Mouse (Mus musculus) myocyte (in vitro differentiated cells): ENCODE data around the gene Zcchc8. TPM values are rescaled to one million over a fixed set of nuclear protein-coding genes. Genes with fewer than 3 reads are reported as not detected.
"Not testable (repeated sequence)": the region's sequence is repeated elsewhere in the genome, so short reads cannot be mapped to it uniquely, and the experiment has no call there.

Experiments
- H3K27me3 ChIP-seq: one replicate; pipeline ENCODE4 v1.6.1; 2011; ENCODE audit not compliant: control insufficient read depth, insufficient read depth, insufficient read length
- H3K36me3 ChIP-seq: one replicate; pipeline ENCODE4 v1.6.1; 2011; ENCODE audit not compliant: control insufficient read depth, insufficient read depth
- H3K4me2 ChIP-seq: one replicate; pipeline ENCODE4 v1.6.1; 2011; ENCODE audit warnings: low read depth, control low read depth
- H3K4me3 ChIP-seq: one replicate; pipeline ENCODE4 v1.5.1; 2011; ENCODE audit warnings: mild to moderate bottlenecking, control low read depth, moderate library complexity
- H3K79me2 ChIP-seq: one replicate; pipeline ENCODE4 v1.6.1; 2011; ENCODE audit not compliant: control insufficient read depth, insufficient read depth
- H3ac ChIP-seq: one replicate; pipeline ENCODE4 v1.6.1; 2011; ENCODE audit not compliant: control insufficient read depth, insufficient read length
- CEBPB ChIP-seq: IDR thresholded peaks from 2 replicates; pipeline ENCODE4 v1.6.1; 2011; ENCODE audit warnings: mild to moderate bottlenecking, moderate library complexity; ENCODE audit not compliant: poor library complexity, insufficient read depth, severe bottlenecking
- E2F4 ChIP-seq: IDR thresholded peaks from one replicate; pipeline ENCODE4 v1.6.1; 2011; ENCODE audit warnings: mild to moderate bottlenecking, control low read depth, moderate library complexity; ENCODE audit not compliant: insufficient read depth
- MAX ChIP-seq: IDR thresholded peaks from one replicate; pipeline ENCODE4 v1.6.1; 2011; ENCODE audit warnings: low read depth, mild to moderate bottlenecking, control low read depth
- MYOD1 ChIP-seq, 3 experiments: IDR thresholded peaks; one replicate each; pipeline ENCODE4 v1.6.1; 2011; ENCODE audit warnings: control low read depth in 2 of 3, low read depth in 2 of 3, mild to moderate bottlenecking in 2 of 3, moderate library complexity in 1 of 3; ENCODE audit not compliant: insufficient read length in 2 of 3, control insufficient read depth in 1 of 3
- MYOG ChIP-seq, 3 experiments: IDR thresholded peaks; one replicate each; pipeline ENCODE4 v1.6.1; 2011; ENCODE audit warnings: control low read depth in 2 of 3, low read depth in 2 of 3, mild to moderate bottlenecking in 2 of 3; ENCODE audit not compliant: insufficient read length in 2 of 3, control insufficient read depth in 1 of 3, insufficient read depth in 1 of 3
- POLR2A ChIP-seq: IDR thresholded peaks from one replicate; pipeline ENCODE4 v1.6.1; 2011; ENCODE audit warnings: low read depth, mild to moderate bottlenecking, control low read depth, moderate library complexity; ENCODE audit not compliant: insufficient read length
- POLR2AphosphoS2 ChIP-seq: IDR thresholded peaks from one replicate; pipeline ENCODE4 v1.6.1; 2011; ENCODE audit warnings: low read depth, control low read depth; ENCODE audit not compliant: insufficient read length
- REST ChIP-seq: IDR thresholded peaks from one replicate; pipeline ENCODE4 v1.6.1; 2011; ENCODE audit warnings: mild to moderate bottlenecking, control low read depth, moderate library complexity; ENCODE audit not compliant: insufficient read depth, insufficient read length
- SRF ChIP-seq: IDR thresholded peaks from one replicate; pipeline ENCODE4 v1.6.1; 2011; ENCODE audit warnings: low read depth; ENCODE audit not compliant: control insufficient read depth, insufficient read length
- TCF12 ChIP-seq: IDR thresholded peaks from one replicate; pipeline ENCODE4 v1.6.1; 2011; ENCODE audit warnings: mild to moderate bottlenecking, control low read depth; ENCODE audit not compliant: poor library complexity, insufficient read depth, severe bottlenecking
- TCF3 ChIP-seq: IDR thresholded peaks from one replicate; pipeline ENCODE4 v1.6.1; 2011; ENCODE audit warnings: low read depth, control low read depth; ENCODE audit not compliant: insufficient read length
- USF1 ChIP-seq: IDR thresholded peaks from one replicate; pipeline ENCODE4 v1.6.1; 2011; ENCODE audit warnings: low read depth, mild to moderate bottlenecking, control low read depth, moderate library complexity
- polyA plus RNA-seq: library from polyadenylated mRNA; unstranded; fragments of >200 nt; fragmentation: generic; extraction: Trizol; gene quantifications from one replicate; pipeline ENCODE4 v1.2.1, GENCODE M21; 2012; ENCODE audit warnings: missing spikeins

Gene Zcchc8
- polyA plus RNA-seq = 9.7 TPM

DNA sequence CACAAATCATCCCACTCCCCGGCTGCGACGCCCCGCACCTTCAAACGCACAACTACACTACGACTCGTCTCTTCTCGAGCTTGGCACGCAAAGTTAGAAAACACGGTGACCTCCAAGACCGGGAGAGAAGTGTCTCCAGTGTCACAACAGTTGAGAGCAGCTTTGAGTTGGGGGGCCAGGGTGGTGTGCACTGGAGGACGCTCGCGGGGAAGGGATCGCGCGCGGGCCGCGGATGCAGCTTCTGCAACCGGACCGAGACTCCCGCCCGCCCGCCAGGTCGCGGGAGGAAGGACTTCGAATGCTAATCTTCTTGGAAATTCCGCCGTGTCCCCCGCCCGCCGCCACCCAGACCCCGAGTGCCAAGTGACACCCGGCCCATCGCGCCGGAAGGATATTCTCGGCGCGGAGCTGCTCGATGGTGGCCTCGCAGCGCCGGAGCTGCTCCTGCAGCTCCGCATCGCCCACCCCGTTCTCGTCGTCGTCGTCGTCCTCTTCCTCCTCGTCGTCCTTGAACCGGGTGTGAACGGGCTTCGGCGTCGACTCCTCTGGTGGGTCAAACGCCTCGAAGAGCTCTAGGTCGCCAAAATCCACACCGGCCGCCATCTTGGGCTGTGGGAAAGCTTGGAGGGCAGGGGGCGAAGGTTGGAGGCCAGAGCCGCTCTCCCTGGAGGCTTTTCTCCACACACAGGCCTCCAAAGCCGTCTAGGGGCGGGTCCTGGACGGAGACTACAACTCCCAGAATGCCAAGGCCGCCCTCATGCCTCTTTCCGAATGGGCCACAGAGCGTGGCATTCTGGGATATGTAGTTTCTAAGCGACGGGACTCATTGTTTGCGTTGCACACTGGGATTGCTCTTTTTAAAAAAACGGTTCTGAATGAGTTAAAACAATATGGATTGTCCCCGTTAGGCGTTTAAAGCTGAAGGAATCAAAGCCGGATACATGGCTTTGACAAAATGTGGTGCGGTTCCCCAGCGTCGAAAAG, at the start of gene Zcchc8:
Gene Zcchc8, minus strand, starts transcription at position 773 of the 984 bp plus-strand sequence.
- TF ChIP-seq MYOD1 (IDR thresholded peaks at IDR 0.05; ENCODE audit: control insufficient read depth in 1 of 3, insufficient read length in 2 of 3, low read depth in 2 of 3) (no peak), POLR2AphosphoS2 (peak; percentile 41), POLR2A (peak; percentile 66)
- H3K36me3 ChIP-seq = no peaks in the 10 kb centered on the region
- no peaks in the 10 kb centered on the region for H3K27me3 ChIP-seq
- peaks cover 39% of the 10 kb centered on the region for H3K79me2 ChIP-seq
- peak within 1 kb of the TSS; percentile 97 for H3K4me2 ChIP-seq
- peak within 1 kb of the TSS; percentile 58 for H3ac ChIP-seq
- peak within 1 kb of the TSS; percentile 89 for H3K4me3 ChIP-seq

- not testable (repeated sequence) for H3K36me3 ChIP-seq
- TF ChIP-seq MYOG (IDR thresholded peaks at IDR 0.05; ENCODE audit: control insufficient read depth in 1 of 3, insufficient read depth in 1 of 3, insufficient read length in 2 of 3, low read depth in 2 of 3) (peak; percentile 37 to 84 (median 80)), MYOD1 (IDR thresholded peaks at IDR 0.05; ENCODE audit: control insufficient read depth in 1 of 3, insufficient read length in 2 of 3, low read depth in 2 of 3) (peak in 2 of 3 experiments; percentile 82 to 84), TCF12 (peak; percentile 88), TCF3 (peak; percentile 80)
Observed at GRCm38 (mm10) chr5:123766455-123766854, 45.6 kb upstream of the Zcchc8 start.

GRCm38 (mm10) chr5:123765506-123765905, 44.6 kb upstream of the Zcchc8 start:
- Histone ChIP-seq H3K36me3 (no peaks in the 10 kb centered on the region), H3K79me2 (no peaks in the 10 kb centered on the region), H3K27me3 (no peaks in the 10 kb centered on the region), H3ac (no peak overlapping the region), H3K4me3 (no peak overlapping the region), H3K4me2 (no peak overlapping the region)
- TF ChIP-seq REST = no peak
- peak in 1 of 3 experiments; percentile 5 for TF ChIP-seq MYOG (IDR thresholded peaks at IDR 0.05; ENCODE audit: control insufficient read depth in 1 of 3, insufficient read depth in 1 of 3, insufficient read length in 2 of 3, low read depth in 2 of 3)
- TF ChIP-seq E2F4 = no peak

More at GRCm38 (mm10) chr5:123766455-123766854, 45.6 kb upstream of the Zcchc8 start:
- H3K4me3 ChIP-seq, H3ac ChIP-seq, H3K4me2 ChIP-seq, H3K27me3 ChIP-seq, H3K79me2 ChIP-seq: not testable (repeated sequence)

- H3K4me2 ChIP-seq = peak within 1 kb of the TSS; percentile 92
- H3K4me3 ChIP-seq = peak within 1 kb of the TSS; percentile 96
- H3K27me3 ChIP-seq = no peaks in the 10 kb centered on the region
- H3ac ChIP-seq = peak within 1 kb of the TSS; percentile 75
- peaks cover 56% of the 10 kb centered on the region for H3K79me2 ChIP-seq
- H3K36me3 ChIP-seq = peaks cover 7% of the 10 kb centered on the region
- TF ChIP-seq USF1 = no peak
- no peak for TF ChIP-seq MYOD1 (IDR thresholded peaks at IDR 0.05; ENCODE audit: control insufficient read depth in 1 of 3, insufficient read length in 2 of 3, low read depth in 2 of 3)
- peak; percentile 83 for TF ChIP-seq POLR2A
- TF ChIP-seq SRF = no peak
- TF ChIP-seq E2F4 = peak; percentile 95
- peak; percentile 89 for TF ChIP-seq POLR2AphosphoS2
- no peak for TF ChIP-seq REST
- TF ChIP-seq TCF12 = no peak
Observed at GRCm38 (mm10) chr5:123749065-123750064, 28.5 kb upstream of the Zcchc8 start, which contains the start of the genes Rsrc2 and Kntc1. Rsrc2 (minus strand) TSS chr5:123749414. Kntc1 (plus strand) TSS chr5:123749716.

DNA sequence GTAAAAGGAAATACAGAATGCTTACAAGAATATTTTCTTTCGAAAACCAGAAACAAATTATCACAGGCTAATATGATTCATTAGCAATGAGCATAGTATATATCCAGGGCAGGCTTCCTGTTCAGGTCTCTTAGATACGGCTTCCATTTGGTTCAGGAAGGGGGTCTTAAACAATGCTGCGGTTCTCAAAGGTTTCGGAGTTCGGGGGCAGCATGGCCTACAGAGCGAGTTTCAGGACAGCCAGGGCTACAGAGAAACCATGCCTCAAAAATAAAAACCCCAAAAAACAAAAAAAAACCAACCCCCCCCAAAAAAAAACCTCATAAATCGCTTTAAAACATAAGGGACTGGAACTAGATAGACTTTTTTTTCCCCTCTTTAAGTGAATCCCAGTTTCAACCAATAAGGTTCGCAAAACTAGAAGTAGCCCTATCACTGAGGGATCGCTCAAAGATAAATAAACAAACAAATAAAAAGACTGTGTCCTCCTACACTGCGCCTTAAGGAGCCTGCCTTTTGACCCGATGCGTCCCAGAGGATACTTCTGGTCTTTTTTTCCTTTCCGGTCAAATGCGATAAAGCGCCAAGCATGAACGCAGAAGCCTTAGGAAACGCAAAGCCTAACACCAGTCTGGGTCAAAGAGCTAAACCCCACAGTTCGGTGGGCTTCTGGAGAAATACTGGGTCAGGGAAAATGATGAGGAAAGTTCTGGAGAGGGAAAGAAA, 27.6 kb upstream of the Zcchc8 start:
- peaks cover 65% of the 10 kb centered on the region for H3K79me2 ChIP-seq
- H3ac ChIP-seq = peak overlapping the region; percentile 75
- peaks cover 15% of the 10 kb centered on the region for H3K36me3 ChIP-seq
- H3K4me2 ChIP-seq = peak overlapping the region; percentile 92
- TF ChIP-seq TCF12 (no peak), TCF3 (no peak), E2F4 (no peak), USF1 (no peak), MYOD1 (IDR thresholded peaks at IDR 0.05; ENCODE audit: control insufficient read depth in 1 of 3, insufficient read length in 2 of 3, low read depth in 2 of 3) (no peak), POLR2A (no peak), MYOG (IDR thresholded peaks at IDR 0.05; ENCODE audit: control insufficient read depth in 1 of 3, insufficient read depth in 1 of 3, insufficient read length in 2 of 3, low read depth in 2 of 3) (no peak), SRF (no peak), MAX (no peak), POLR2AphosphoS2 (no peak), REST (no peak), CEBPB (no peak)
- no peaks in the 10 kb centered on the region for H3K27me3 ChIP-seq
- peak overlapping the region; percentile 96 for H3K4me3 ChIP-seq
